Mouse (Mus musculus) CD4-positive, CD25-positive, alpha-beta regulatory T cell, adult 4 months (primary cell): Measurements from ENCODE around the gene Man1a2. TPM values are rescaled to one million over a fixed set of nuclear protein-coding genes. Genes with fewer than 3 reads are reported as not detected.
A peak's percentile ranks its signal among the peaks of the same experiment; 100 is the strongest.

Source experiments
- ATAC-seq: one replicate; pipeline ENCODE4 v1.8.0; 2017
- polyA plus RNA-seq, 2 experiments: library from polyadenylated mRNA; unstranded; fragments of 100-300 nt; shearing (Covaris generic); gene quantifications; one replicate each; pipeline ENCODE4 v1.2.1; 2017

The Man1a2 gene
- polyA plus RNA-seq, 2 experiments from 2014 or later: 19.8 to 38.9 TPM

DNA sequence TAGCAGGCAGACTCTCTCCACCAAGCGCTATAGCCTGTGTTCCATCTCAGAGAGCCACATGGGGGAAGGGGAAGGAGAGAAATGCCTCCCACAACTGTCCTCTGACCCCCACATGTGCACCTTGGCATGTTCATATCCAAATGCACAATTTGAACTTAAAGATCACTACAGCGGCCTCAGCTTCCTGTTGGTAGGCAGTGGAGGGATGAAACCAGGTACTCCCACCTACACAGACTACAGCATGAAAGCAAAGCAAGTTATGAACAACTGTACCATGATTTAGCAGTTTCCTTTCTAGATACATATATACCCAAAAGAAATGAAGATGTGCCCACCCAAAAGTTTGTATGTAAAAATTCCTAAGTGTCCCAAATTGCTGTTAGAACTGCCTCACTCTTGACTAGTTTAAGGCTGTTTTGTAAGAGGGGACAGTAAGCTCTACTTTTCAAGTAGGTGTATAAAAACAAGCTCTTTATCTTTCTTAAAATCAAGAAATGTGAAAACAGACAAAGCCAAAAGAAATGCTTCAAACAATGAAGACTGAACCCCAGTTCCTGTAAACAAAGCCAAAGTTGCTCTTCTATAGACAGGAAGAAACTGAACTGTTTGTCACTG, 123.6 kb downstream of the Man1a2 start:
- peak; percentile 43 for ATAC-seq

DNA sequence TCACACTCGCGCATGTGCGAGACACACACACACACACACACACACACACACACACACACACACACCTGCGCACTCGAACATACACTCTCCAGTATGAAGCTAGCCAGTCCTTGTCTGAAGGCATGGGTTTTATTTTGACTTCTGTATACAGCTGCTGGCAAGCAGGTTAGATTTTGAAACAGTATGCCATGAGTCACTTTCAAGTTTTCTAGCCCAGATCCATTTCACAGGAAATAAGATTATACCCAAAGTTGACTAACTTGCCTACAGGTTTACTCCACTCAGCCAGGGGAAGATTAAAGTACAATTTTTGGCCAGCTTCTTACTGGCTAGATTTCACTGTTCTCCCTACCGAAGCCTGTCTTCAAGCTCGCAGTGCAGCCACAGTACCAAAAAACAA, 125.9 kb downstream of the Man1a2 start:
- ATAC-seq: no peak

DNA sequence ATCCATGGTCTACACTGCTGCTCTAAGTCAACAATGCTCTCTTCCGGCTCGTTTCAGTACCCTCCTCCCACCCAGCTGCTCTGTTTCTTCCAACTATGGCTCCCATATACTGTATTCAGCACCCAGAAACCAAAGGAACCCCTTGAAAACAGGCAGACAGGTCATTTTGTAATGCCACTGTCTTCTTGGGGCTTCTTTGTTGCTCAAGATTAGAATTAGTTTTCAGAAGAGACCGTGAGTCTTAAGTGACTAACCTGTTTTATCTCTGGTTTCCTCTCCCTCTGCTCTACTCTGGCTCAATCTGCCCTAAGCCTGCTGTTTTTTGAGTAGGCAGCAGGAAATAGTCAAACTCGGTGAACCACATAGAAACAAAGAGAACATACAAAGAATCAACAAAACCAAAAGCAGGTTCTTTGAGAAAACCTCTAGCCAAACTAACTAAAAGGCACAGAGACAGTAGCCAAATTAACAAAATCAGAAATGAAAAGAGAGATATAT, 127.0 kb downstream of the Man1a2 start:
- peak; percentile 67 for ATAC-seq

DNA sequence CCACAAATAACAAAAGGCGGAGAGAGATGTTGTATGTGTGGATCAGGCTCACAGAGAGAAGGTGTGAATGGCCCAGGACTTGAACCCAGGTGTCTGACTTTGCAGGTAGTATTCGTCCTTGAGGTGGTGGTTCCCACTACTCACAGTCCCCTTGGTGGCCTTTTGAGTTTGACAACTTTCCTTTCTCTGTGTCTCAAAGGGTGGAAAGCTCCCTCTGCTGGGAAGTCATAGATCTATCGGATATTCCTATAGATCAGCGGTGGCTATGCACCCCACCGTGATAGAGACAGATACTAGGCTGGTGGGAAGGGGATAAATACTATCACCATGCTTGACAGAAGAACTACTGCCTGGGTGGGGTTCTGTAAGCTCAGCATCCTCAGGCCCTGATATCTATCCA, 130.5 kb downstream of the Man1a2 start:
- no peak for ATAC-seq

DNA sequence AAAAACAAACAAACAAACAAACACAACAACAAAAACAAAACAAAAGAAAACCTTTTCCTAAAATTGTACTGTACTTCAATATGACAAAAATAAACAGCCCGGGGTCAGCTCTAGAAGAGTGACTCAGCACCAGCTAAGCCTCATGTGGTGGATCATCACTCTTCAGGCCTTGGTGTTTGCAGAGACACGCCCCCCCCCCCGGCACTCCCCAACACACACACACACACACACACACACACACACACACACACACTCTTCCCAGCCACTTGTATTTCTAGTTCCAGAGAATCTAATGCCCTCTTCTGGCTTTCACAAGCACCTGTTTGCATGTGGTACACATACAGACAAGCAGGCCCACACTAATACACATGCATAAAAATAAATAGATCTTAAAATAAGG, 133.1 kb downstream of the Man1a2 start:
- ATAC-seq: no peak

DNA sequence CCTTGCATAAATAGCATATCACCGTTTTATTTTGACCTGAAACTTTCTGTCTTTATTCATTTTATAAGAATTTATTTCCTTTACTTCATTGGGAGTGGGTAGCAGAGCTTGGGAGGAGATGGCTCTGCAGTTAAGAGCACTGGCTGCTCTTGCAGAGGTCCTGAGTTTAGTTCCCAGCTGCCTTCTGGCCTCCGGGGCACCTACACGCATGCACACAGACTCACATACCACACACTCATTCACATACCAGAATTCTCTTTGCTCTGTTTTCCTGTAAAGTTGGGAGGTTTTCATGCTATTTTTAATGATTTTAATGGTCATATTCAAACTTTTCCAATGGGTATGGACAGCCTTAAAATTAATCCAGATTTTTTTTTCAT, 137.4 kb downstream of the Man1a2 start:
- ATAC-seq: no peak

DNA sequence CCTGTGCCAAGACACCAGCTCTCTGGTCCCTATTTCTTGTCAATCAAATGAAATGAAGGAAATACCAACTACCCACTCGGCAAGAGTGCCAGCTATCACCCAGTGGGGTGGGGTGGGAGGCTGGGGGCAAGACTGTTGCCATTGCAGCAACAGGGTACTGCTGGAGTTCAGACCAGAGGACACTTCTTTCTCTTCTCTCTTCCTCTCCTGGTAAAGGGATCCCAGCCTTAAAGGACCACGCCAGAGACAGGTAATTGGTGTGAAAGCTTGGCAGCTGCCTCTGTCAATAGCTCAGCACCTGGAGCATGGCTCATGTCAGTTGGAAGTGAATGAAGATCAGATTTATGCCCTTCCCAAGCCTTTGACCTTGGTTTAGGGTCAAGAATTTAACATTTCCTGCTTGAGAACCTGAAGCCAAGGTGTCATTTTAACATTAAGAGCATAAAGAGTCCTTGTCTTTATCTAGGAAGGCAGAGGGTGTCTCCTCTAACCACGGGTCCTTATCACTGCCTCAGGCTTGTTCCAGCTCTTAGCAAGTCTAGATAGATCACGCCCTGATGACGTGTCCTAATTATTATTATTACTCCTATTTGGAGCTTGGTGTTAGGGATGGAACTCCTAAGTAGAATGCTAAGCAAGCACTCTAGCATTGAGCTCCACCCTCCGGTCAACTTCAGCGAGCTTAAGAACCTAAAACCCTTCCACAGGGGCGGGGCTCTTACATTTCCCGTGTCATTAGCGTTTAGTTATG, 138.0 kb downstream of the Man1a2 start:
- ATAC-seq: no peak

DNA sequence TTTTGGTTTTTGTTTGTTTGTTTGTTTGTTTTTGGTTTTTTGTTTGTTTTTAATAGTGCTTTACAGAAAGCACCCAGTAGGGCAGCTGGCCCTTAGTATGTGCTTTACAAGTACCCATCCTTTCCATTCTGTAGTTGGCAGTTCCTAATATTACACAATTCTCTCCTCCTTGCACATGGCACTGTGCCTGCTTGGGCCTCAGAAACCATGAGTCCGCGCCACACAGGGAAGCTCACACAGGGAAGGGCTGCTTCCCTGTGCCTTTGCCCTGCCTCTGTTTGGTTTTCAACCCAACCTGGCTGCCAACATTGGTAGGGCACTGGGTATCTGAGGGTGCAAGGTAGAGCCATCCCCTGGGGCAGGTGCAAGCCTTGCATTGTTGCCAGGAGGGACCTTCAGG, 148.6 kb downstream of the Man1a2 start:
- no peak for ATAC-seq

DNA sequence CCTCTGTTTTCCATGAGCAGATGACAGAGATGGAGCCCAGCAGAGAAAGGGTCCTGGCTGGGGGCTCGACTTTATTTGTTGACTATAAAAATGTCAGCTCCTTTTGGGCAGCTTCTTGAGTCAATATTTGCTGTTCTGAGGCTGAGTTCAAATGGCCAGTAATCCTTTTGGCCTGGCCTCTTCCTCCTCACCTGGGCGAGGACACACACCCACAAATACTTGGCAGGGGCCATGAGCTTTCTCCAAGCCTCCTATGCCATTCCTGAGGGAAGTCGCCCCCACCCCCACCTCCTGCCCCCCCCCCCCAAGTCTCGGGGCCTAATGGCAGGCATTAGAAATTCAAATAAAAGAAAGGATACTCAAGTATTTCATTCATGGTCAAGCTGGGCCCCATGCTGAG, 149.4 kb downstream of the Man1a2 start:
- ATAC-seq: no peak

DNA sequence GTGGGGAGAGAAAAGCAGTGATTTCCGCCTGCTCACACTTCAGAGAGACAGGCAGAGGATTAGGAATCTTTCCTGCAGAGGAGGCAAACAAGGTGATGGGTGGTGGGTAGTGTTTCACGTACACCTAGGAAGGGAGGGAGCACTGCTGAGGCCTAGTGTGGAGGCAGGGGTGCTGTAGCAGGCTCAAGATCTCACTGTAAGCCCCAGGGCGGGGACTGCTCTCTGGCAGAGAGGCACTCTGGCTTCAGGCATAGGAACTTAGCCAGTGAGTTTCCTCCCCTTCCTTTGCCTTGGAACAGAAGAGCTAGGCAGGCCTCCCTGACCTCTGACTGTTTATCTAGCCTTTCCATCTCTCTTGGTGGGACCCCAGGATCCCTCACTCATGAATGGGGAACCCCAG, 150.0 kb downstream of the Man1a2 start:
- no peak for ATAC-seq

DNA sequence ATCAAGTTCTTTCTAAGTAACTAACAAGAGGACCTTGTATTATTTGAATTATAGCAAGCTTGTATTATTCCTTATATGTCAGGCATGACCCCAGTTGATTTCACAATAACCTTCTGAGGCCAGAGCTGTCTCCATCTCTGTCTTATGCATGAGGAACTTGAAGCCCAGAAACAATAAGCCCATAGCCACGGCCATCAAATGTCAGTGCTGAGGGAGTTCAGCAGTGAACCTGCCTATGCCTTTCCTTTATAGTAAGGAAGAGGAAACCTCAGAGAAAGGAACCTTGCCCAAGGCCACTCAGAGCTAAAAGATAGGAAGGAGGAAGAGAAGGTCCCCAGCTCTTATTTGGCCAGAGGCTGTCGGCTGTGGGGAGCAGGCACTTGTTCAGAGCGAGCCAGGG, 150.9 kb downstream of the Man1a2 start:
- no peak for ATAC-seq

DNA sequence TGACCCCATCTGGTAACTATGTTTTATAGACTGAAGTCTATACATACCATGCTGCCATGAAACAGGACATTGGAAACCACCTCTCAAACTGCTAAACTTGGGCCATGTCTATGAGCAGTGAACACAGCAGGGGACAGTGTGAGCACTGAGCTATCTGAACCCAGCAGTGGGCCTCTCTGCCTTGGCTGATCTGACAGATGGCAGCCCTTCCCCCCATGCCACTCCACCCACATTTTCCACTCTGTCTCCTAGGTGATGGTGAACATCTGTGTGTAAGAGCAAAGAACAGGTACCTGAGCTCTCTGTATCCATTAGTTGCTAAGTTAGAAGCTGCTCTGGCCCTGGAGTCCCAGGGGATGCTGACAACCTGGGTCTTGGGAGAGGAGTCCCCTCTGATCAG, 151.9 kb downstream of the Man1a2 start:
- peak; percentile 81 for ATAC-seq

DNA sequence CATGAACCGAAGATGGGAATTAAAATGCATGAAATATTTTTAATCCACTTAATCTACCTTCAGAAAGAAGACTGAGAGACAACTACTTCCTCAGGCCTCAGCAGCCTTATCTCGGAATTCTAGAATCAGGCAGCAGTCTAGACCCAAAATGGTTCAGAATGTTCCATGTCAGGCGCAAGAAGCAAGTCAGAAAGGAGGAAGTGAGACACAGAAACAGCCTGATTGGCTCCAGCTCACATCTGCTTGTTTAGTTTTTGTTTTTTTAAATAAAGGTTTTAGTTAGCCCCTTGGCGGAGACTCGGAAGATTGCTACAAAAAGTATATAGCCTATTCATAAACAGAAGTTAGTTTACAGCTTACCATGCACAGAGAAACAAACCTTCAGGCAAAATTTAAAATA, 154.4 kb downstream of the Man1a2 start:
- no peak for ATAC-seq

DNA sequence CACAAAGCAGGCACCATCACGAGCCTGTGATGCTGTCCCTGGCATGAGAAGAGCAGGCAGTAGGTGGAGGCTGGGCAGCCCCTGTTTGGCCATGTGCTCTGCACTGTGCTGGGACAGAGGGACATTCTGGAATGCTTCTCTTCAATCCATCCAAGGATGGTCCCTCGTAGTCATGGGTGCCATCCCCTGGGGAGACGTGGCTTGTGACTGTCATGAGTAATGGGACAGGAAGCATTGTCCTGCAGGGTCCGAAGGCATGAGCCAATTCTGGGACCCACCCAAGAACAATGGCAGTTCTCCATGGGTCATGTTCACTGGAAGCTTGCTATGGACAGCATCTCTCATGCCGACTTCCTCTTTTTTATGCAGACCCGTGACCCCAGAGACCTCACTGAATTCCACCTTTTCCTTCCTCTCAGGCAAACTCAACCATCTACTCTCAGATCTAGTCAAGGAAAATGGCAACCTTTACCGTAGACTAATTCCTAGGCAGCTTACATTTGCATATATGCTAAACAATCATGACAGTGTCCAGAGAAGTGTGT, 155.0 kb downstream of the Man1a2 start:
- ATAC-seq: no peak

DNA sequence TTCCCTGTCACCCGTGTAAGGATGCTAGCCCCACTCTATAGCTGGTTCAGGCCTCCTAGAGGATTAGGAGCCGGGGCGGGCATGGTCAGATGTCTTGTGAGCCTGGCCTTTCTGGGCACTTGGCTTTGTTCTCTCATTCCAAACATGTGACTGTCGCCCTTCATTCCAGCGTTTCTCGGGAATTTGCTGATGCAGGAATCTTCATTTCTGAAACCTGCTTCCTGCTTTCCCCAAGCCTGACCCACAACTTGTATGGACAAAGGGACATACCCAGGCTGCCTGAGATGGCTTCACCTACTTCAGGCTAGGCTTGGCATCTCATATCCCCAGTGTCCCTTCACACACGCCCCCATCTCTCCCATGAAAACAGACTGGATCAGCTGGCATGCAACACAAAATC, 162.6 kb downstream of the Man1a2 start:
- ATAC-seq: no peak

DNA sequence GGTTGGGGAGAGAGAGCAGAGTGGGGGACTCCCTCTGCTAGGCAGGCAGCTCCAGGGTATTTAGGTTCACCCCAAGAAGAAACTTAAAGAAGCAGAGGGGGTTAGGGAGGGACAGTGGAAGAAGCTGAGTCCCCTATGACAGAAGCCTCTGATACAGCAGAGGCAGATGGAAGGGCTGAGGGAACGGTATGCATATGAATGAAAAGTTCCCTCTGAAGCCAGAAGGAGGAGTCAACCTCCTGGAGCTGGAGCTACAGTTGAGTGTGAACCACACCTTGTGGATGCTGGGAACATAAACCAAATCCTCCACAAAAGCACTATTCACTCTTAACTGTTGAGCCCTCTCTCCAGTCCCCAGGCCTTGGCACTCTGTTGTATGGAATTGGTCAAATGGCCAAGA, 163.7 kb downstream of the Man1a2 start:
- no peak for ATAC-seq

DNA sequence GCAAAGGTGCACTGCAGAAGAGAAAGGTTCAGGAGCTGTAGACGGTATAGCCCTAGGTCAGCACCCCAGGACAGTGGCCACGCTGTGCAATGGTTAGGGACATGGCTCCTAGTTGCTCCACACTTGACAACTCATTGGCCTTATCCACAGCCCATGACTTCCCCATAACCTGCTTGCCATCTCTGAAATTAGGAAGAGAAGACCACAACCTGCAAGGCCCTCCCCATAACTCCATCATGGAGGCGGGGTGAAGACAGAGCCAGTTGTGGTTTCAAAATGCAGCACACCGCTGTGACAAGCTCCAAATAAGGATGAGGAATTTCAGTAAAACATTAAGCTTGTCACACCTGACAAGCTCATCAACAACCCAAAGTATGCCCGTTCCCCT, 169.6 kb downstream of the Man1a2 start:
- no peak for ATAC-seq

DNA sequence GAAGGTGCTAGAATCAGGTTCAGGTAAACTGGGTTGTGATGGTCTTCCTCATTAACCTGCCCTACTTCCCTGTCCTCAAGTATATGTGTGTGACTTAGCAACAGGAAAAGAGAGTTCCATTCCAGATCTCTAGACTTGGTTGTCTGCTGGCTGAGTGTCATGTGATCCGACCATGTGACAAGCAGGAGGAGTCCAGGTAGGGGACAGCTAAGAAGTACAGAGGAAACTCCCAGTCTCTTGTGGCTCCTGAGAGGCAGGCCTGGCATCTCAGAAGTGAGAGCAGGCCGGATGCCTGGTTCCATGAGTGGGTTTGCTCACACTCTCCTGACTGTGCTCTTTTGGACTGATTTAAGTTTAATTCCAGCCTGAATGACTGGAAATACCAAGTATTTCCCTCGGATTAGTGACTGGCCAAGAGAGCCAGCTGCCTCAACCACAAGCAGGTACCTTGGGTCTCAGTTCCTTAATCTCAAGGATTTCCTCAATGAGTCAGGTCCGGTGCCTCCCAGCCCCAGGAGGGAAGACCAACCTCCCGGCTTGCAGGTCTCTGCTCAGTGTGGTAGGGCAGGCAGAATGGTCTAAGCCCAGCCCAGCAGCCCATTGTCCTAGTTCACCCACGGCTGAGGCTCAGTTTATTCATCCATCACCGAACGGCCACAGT, 170.1 kb downstream of the Man1a2 start:
- no peak for ATAC-seq

Other genes starting within 250 kb of the Man1a2 start
- gene Tent5c, start 196.2 kb downstream of the Man1a2 start, polyA plus RNA-seq: 10 to 100 TPM; 37.6 to 47.6 TPM
- not detected for gene Vtcn1, start 140.0 kb upstream of the Man1a2 start, polyA plus RNA-seq
- gene Trim45, start 236.7 kb upstream of the Man1a2 start, polyA plus RNA-seq: 1 to 10 TPM in 1 of 2 experiments, under 1 TPM in 1; 0.91 to 2.2 TPM